Mouse (Mus musculus): ENCODE data around the gene Ppp1r17. TPM values are rescaled to one million over a fixed set of nuclear protein-coding genes. Genes with fewer than 3 reads are reported as not detected.
A peak's percentile ranks its signal among the peaks of the same experiment; 100 is the strongest.

Ppp1r17 gene
- 0.11 and 0.23 TPM in 2 replicates for polyA plus RNA-seq (2012; rRNA removed)

- H3K27me3 ChIP-seq (ENCODE audit: control insufficient read depth, insufficient read depth, low read length) = no peaks in the 10 kb centered on the region
- TF ChIP-seq POLR2A (IDR thresholded peaks at IDR 0.05; ENCODE audit: control insufficient read depth, low read depth, low read length) (no peak), CTCF (IDR thresholded peaks at IDR 0.05; ENCODE audit: control insufficient read depth, insufficient read depth, insufficient replicate concordance, low read depth, low read length) (no peak)
- H3K4me3 ChIP-seq (ENCODE audit: control insufficient read depth, low read depth, low read length) = no peak within 1 kb of the TSS
Observed at GRCm38 (mm10) chr6:56017291-56017994, at the start of gene Ppp1r17. Gene Ppp1r17 (plus strand): TSS chr6:56017497.

GRCm38 (mm10) chr6:55972998-55973397, 44.3 kb upstream of the Ppp1r17 start:
- Histone ChIP-seq H3K27ac (ENCODE audit: control insufficient read depth, insufficient read depth, low read depth, low read length) (no peak overlapping the region), H3K4me3 (ENCODE audit: control insufficient read depth, low read depth, low read length) (no peak overlapping the region), H3K27me3 (ENCODE audit: control insufficient read depth, insufficient read depth, low read length) (no peaks in the 10 kb centered on the region), H3K4me1 (ENCODE audit: control insufficient read depth, insufficient read depth, low read length) (no peaks in the 10 kb centered on the region), H3K36me3 (ENCODE audit: control insufficient read depth, insufficient read depth, low read length) (no peaks in the 10 kb centered on the region)
- TF ChIP-seq POLR2A (IDR thresholded peaks at IDR 0.05; ENCODE audit: control insufficient read depth, low read depth, low read length) (no peak), CTCF (IDR thresholded peaks at IDR 0.05; ENCODE audit: control insufficient read depth, insufficient read depth, insufficient replicate concordance, low read depth, low read length) (no peak)

More at GRCm38 (mm10) chr6:56017291-56017994, at the start of gene Ppp1r17:
- no peak within 1 kb of the TSS for H3K27ac ChIP-seq (ENCODE audit: control insufficient read depth, insufficient read depth, low read depth, low read length)
- H3K36me3 ChIP-seq (ENCODE audit: control insufficient read depth, insufficient read depth, low read length) = no peaks in the 10 kb centered on the region
- peaks cover 2% of the 10 kb centered on the region; the same call in 1 of the 2 replicates for H3K4me1 ChIP-seq (ENCODE audit: control insufficient read depth, insufficient read depth, low read length)

GRCm38 (mm10) chr6:55979766-55980165, 37.5 kb upstream of the Ppp1r17 start:
- no peaks in the 10 kb centered on the region for H3K36me3 ChIP-seq (ENCODE audit: control insufficient read depth, insufficient read depth, low read length)

GRCm38 (mm10) chr6:56008711-56009110, 8.6 kb upstream of the Ppp1r17 start:
- Histone ChIP-seq H3K4me3 (ENCODE audit: control insufficient read depth, low read depth, low read length) (no peak overlapping the region), H3K36me3 (ENCODE audit: control insufficient read depth, insufficient read depth, low read length) (no peaks in the 10 kb centered on the region), H3K4me1 (ENCODE audit: control insufficient read depth, insufficient read depth, low read length) (no peaks in the 10 kb centered on the region), H3K27ac (ENCODE audit: control insufficient read depth, insufficient read depth, low read depth, low read length) (no peak overlapping the region), H3K27me3 (ENCODE audit: control insufficient read depth, insufficient read depth, low read length) (no peaks in the 10 kb centered on the region)
- no peak for TF ChIP-seq CTCF (IDR thresholded peaks at IDR 0.05; ENCODE audit: control insufficient read depth, insufficient read depth, insufficient replicate concordance, low read depth, low read length)
- TF ChIP-seq POLR2A (IDR thresholded peaks at IDR 0.05; ENCODE audit: control insufficient read depth, low read depth, low read length) = no peak

More at GRCm38 (mm10) chr6:55979766-55980165, 37.5 kb upstream of the Ppp1r17 start:
- no peaks in the 10 kb centered on the region for H3K27me3 ChIP-seq (ENCODE audit: control insufficient read depth, insufficient read depth, low read length)
- no peak overlapping the region for H3K27ac ChIP-seq (ENCODE audit: control insufficient read depth, insufficient read depth, low read depth, low read length)
- TF ChIP-seq POLR2A (IDR thresholded peaks at IDR 0.05; ENCODE audit: control insufficient read depth, low read depth, low read length) = no peak
- no peak for TF ChIP-seq CTCF (IDR thresholded peaks at IDR 0.05; ENCODE audit: control insufficient read depth, insufficient read depth, insufficient replicate concordance, low read depth, low read length)
- H3K4me1 ChIP-seq (ENCODE audit: control insufficient read depth, insufficient read depth, low read length) = no peaks in the 10 kb centered on the region
- no peak overlapping the region for H3K4me3 ChIP-seq (ENCODE audit: control insufficient read depth, low read depth, low read length)

GRCm38 (mm10) chr6:56012384-56012783, 4.9 kb upstream of the Ppp1r17 start:
- Histone ChIP-seq H3K27ac (ENCODE audit: control insufficient read depth, insufficient read depth, low read depth, low read length) (no peak overlapping the region), H3K4me3 (ENCODE audit: control insufficient read depth, low read depth, low read length) (no peak overlapping the region), H3K36me3 (ENCODE audit: control insufficient read depth, insufficient read depth, low read length) (no peaks in the 10 kb centered on the region), H3K4me1 (ENCODE audit: control insufficient read depth, insufficient read depth, low read length) (peaks cover 2% of the 10 kb centered on the region; the same call in 1 of the 2 replicates), H3K27me3 (ENCODE audit: control insufficient read depth, insufficient read depth, low read length) (no peaks in the 10 kb centered on the region)
- TF ChIP-seq POLR2A (IDR thresholded peaks at IDR 0.05; ENCODE audit: control insufficient read depth, low read depth, low read length) (no peak), CTCF (IDR thresholded peaks at IDR 0.05; ENCODE audit: control insufficient read depth, insufficient read depth, insufficient replicate concordance, low read depth, low read length) (no peak)

- no peaks in the 10 kb centered on the region for H3K36me3 ChIP-seq (ENCODE audit: control insufficient read depth, insufficient read depth, low read length)
- no peaks in the 10 kb centered on the region for H3K27me3 ChIP-seq (ENCODE audit: control insufficient read depth, insufficient read depth, low read length)
- peaks cover 2% of the 10 kb centered on the region; the same call in 1 of the 2 replicates for H3K4me1 ChIP-seq (ENCODE audit: control insufficient read depth, insufficient read depth, low read length)
- H3K4me3 ChIP-seq (ENCODE audit: control insufficient read depth, low read depth, low read length) = no peak overlapping the region
- TF ChIP-seq CTCF (IDR thresholded peaks at IDR 0.05; ENCODE audit: control insufficient read depth, insufficient read depth, insufficient replicate concordance, low read depth, low read length) (no peak), POLR2A (IDR thresholded peaks at IDR 0.05; ENCODE audit: control insufficient read depth, low read depth, low read length) (no peak)
- H3K27ac ChIP-seq (ENCODE audit: control insufficient read depth, insufficient read depth, low read depth, low read length) = no peak overlapping the region
Observed at GRCm38 (mm10) chr6:56019632-56020031, 2.3 kb downstream of the Ppp1r17 start.

GRCm38 (mm10) chr6:56025533-56025932, 8.2 kb downstream of the Ppp1r17 start:
- TF ChIP-seq CTCF (IDR thresholded peaks at IDR 0.05; ENCODE audit: control insufficient read depth, insufficient read depth, insufficient replicate concordance, low read depth, low read length) = peak; percentile 59; the same call in 1 of the 2 replicates
- TF ChIP-seq POLR2A (IDR thresholded peaks at IDR 0.05; ENCODE audit: control insufficient read depth, low read depth, low read length) = no peak

More at GRCm38 (mm10) chr6:56025533-56025932, 8.2 kb downstream of the Ppp1r17 start:
- Histone ChIP-seq H3K4me3 (ENCODE audit: control insufficient read depth, low read depth, low read length) (no peak overlapping the region), H3K36me3 (ENCODE audit: control insufficient read depth, insufficient read depth, low read length) (no peaks in the 10 kb centered on the region), H3K4me1 (ENCODE audit: control insufficient read depth, insufficient read depth, low read length) (no peaks in the 10 kb centered on the region), H3K27me3 (ENCODE audit: control insufficient read depth, insufficient read depth, low read length) (no peaks in the 10 kb centered on the region), H3K27ac (ENCODE audit: control insufficient read depth, insufficient read depth, low read depth, low read length) (no peak overlapping the region)

Measured in testis, adult 2 months (tissue).